Mouse (Mus musculus): Measurements from ENCODE around the gene Cacna2d3.
A peak's percentile ranks its signal among the peaks of the same experiment; 100 is the strongest.

The Cacna2d3 gene

GRCm38 (mm10) chr14:29015896-29016295 lies 705.8 kb downstream of the Cacna2d3 start:
- no peak for DNase-seq (ENCODE audit: low spot score in 2 of 2)

GRCm38 (mm10) chr14:29014680-29015079 lies 707.0 kb downstream of the Cacna2d3 start:
- DNase-seq (ENCODE audit: low spot score in 2 of 2), result no peak

- no peak for DNase-seq (ENCODE audit: low spot score in 2 of 2)
Observed at GRCm38 (mm10) chr14:29013161-29013560, 708.5 kb downstream of the Cacna2d3 start.

- DNase-seq (ENCODE audit: low spot score in 2 of 2), result no peak
Observed at GRCm38 (mm10) chr14:29009644-29010043, 712.0 kb downstream of the Cacna2d3 start.

- DNase-seq (ENCODE audit: low spot score in 2 of 2), result no peak
Observed at GRCm38 (mm10) chr14:29005228-29005840, 716.3 kb downstream of the Cacna2d3 start.

- DNase-seq (ENCODE audit: low spot score in 2 of 2), result no peak
Observed at GRCm38 (mm10) chr14:28996569-28996968, 725.1 kb downstream of the Cacna2d3 start.

GRCm38 (mm10) chr14:28988211-28988900 lies 733.3 kb downstream of the Cacna2d3 start:
- no peak for DNase-seq (ENCODE audit: low spot score in 2 of 2)

- DNase-seq (ENCODE audit: low spot score in 2 of 2), result no peak
Observed at GRCm38 (mm10) chr14:28984276-28984675, 737.4 kb downstream of the Cacna2d3 start.

- DNase-seq (ENCODE audit: low spot score in 2 of 2), result no peak
Observed at GRCm38 (mm10) chr14:28980482-28980881, 741.2 kb downstream of the Cacna2d3 start.

GRCm38 (mm10) chr14:28979230-28979629 lies 742.4 kb downstream of the Cacna2d3 start:
- DNase-seq (ENCODE audit: low spot score in 2 of 2), result peak; percentile 10 to 24

GRCm38 (mm10) chr14:28972620-28973019 lies 749.0 kb downstream of the Cacna2d3 start:
- no peak for DNase-seq (ENCODE audit: low spot score in 2 of 2)

- peak; percentile 27 to 64 for DNase-seq (ENCODE audit: low spot score in 2 of 2)
Observed at GRCm38 (mm10) chr14:28969247-28969646, 752.4 kb downstream of the Cacna2d3 start.

GRCm38 (mm10) chr14:28966881-28967280 lies 754.8 kb downstream of the Cacna2d3 start:
- no peak for DNase-seq (ENCODE audit: low spot score in 2 of 2)

GRCm38 (mm10) chr14:28961379-28961778 lies 760.3 kb downstream of the Cacna2d3 start:
- no peak for DNase-seq (ENCODE audit: low spot score in 2 of 2)

- DNase-seq (ENCODE audit: low spot score in 2 of 2), result no peak
Observed at GRCm38 (mm10) chr14:28959042-28959441, 762.6 kb downstream of the Cacna2d3 start.

- no peak for DNase-seq (ENCODE audit: low spot score in 2 of 2)
Observed at GRCm38 (mm10) chr14:28958131-28959015, 763.3 kb downstream of the Cacna2d3 start.

GRCm38 (mm10) chr14:28955181-28955580 lies 766.5 kb downstream of the Cacna2d3 start:
- DNase-seq (ENCODE audit: low spot score in 2 of 2), result no peak

- DNase-seq (ENCODE audit: low spot score in 2 of 2), result no peak
Observed at GRCm38 (mm10) chr14:28954588-28954987, 767.1 kb downstream of the Cacna2d3 start.

GRCm38 (mm10) chr14:28954086-28954485 lies 767.6 kb downstream of the Cacna2d3 start:
- no peak for DNase-seq (ENCODE audit: low spot score in 2 of 2)

GRCm38 (mm10) chr14:28953409-28953808 lies 768.3 kb downstream of the Cacna2d3 start:
- DNase-seq (ENCODE audit: low spot score in 2 of 2), result no peak

GRCm38 (mm10) chr14:28950499-28950898 lies 771.2 kb downstream of the Cacna2d3 start:
- DNase-seq (ENCODE audit: low spot score in 2 of 2), result no peak

- no peak for DNase-seq (ENCODE audit: low spot score in 2 of 2)
Observed at GRCm38 (mm10) chr14:28949785-28950184, 771.9 kb downstream of the Cacna2d3 start.

All from frontal cortex, postnatal 36 days (tissue).